Mouse (Mus musculus): ENCODE measurements at regions not wholly inside any gene's neighbourhood (a gene's known extent, or its start where the extent isn't known, plus 50 kb on each side); places are given as distances from the start of the nearest gene placed in this dataset.

GRCm38 (mm10) chr14:98789794-98790193 lies 204.3 kb downstream of the Rpl36a-ps1 start:
- no peak overlapping the region for H3K27ac ChIP-seq (replicated peaks)
- H3K9me3 ChIP-seq: no peaks in the 10 kb centered on the region
- no peak overlapping the region for H3K4me3 ChIP-seq
- no peaks in the 10 kb centered on the region for H3K36me3 ChIP-seq
- no peaks in the 10 kb centered on the region for H3K27me3 ChIP-seq
- 92% methylated on average over 6 of the region's 6 CpGs for WGBS
- ATAC-seq (replicated peaks): no peak
- H3K4me1 ChIP-seq: no peaks in the 10 kb centered on the region
- H3K4me2 ChIP-seq (replicated peaks): no peak overlapping the region
- H3K9ac ChIP-seq (replicated peaks): no peak overlapping the region

DNA sequence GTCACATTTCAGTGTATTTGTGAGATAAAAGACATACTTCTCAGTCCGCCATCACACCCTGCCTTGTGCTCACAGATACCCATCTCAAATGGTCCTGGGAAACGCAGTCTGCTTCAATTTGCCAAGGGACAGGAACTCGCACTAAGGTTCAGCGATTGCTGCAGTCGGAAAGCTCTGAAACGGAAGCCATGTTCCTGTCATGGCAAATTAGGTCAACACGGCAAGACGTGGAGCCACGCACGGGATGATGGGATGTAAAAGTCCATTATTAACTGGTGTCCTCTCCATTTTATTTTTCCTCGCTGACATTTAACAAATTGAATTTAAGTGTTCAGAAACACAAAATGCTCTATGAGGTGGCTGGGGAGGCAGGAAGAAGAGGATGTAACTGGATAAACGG lies 212.4 kb downstream of the Rpl36a-ps1 start:
- H3K27me3 ChIP-seq: no peaks in the 10 kb centered on the region
- H3K4me1 ChIP-seq: no peaks in the 10 kb centered on the region
- H3K27ac ChIP-seq (replicated peaks): no peak overlapping the region
- H3K9ac ChIP-seq (replicated peaks): no peak overlapping the region
- ATAC-seq (replicated peaks): no peak
- H3K4me3 ChIP-seq: no peak overlapping the region
- no peaks in the 10 kb centered on the region for H3K36me3 ChIP-seq
- H3K9me3 ChIP-seq: no peaks in the 10 kb centered on the region
- H3K4me2 ChIP-seq (replicated peaks): no peak overlapping the region
- 95% methylated on average over 12 of the region's 12 CpGs for WGBS

DNA sequence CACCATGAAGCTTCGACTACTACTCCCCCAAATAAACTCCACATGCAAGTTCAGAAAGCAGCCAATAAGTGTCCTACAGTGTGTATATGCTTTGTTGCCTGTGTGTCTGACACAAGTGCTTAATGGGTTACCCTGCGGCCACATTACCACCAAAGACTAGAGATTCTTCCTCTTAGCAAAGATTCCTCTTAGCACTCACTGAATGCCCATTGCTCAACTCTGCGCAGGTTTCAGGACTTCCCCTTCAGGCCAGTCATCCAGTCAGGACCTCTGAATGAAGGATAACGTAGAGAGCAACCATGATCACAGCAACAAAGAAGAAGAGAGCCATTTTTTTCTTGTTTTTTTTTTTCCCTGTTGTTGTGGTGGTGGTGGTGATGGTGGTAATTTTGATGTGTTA lies 222.0 kb downstream of the Rpl36a-ps1 start:
- Histone ChIP-seq H3K27me3 (no peaks in the 10 kb centered on the region), H3K4me3 (no peak overlapping the region), H3K4me1 (no peaks in the 10 kb centered on the region), H3K9me3 (no peaks in the 10 kb centered on the region), H3K27ac (replicated peaks) (no peak overlapping the region), H3K4me2 (replicated peaks) (no peak overlapping the region), H3K9ac (replicated peaks) (no peak overlapping the region), H3K36me3 (no peaks in the 10 kb centered on the region)
- WGBS: 79% methylated on average over 4 of the region's 4 CpGs
- ATAC-seq (replicated peaks): no peak

- H3K9me3 ChIP-seq: no peaks in the 10 kb centered on the region
- H3K27ac ChIP-seq (replicated peaks): no peak overlapping the region
- no peak for ATAC-seq (replicated peaks)
- no peak overlapping the region for H3K9ac ChIP-seq (replicated peaks)
- no peaks in the 10 kb centered on the region for H3K4me1 ChIP-seq
- H3K27me3 ChIP-seq: no peaks in the 10 kb centered on the region
- WGBS: 88% methylated on average over 2 of the region's 2 CpGs
- H3K36me3 ChIP-seq: no peaks in the 10 kb centered on the region
- H3K4me2 ChIP-seq (replicated peaks): no peak overlapping the region
- no peak overlapping the region for H3K4me3 ChIP-seq
These were observed 225.3 kb downstream of the Rpl36a-ps1 start for GRCm38 (mm10) chr14:98768845-98769244.

GRCm38 (mm10) chr14:98767481-98767880 lies 226.6 kb downstream of the Rpl36a-ps1 start:
- 80% methylated on average over 7 of the region's 7 CpGs for WGBS
- Histone ChIP-seq H3K4me2 (replicated peaks) (no peak overlapping the region), H3K27ac (replicated peaks) (no peak overlapping the region), H3K9me3 (no peaks in the 10 kb centered on the region), H3K4me1 (no peaks in the 10 kb centered on the region), H3K9ac (replicated peaks) (no peak overlapping the region), H3K27me3 (no peaks in the 10 kb centered on the region), H3K36me3 (no peaks in the 10 kb centered on the region), H3K4me3 (no peak overlapping the region)
- no peak for ATAC-seq (replicated peaks)

DNA sequence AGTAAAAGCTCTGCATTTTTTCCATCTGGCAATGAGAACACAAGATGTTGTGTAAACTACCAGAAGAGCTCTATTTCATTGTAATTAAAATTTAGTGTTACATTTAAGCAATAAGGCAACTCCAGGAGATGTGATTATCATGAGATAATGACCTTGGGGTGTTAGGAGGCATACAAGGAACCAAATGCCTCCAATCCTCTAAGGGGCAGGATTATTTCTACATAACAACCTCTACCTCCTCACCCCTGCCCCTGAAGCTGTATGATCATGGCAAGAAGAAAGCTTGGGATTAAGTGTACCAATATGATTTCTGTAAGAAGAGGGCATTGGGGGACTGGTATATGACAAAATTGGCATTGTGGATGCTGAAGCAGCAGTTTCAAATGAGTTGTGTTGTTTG lies 228.8 kb downstream of the Rpl36a-ps1 start:
- no peaks in the 10 kb centered on the region for H3K27me3 ChIP-seq
- no peaks in the 10 kb centered on the region for H3K4me1 ChIP-seq
- no peaks in the 10 kb centered on the region for H3K9me3 ChIP-seq
- H3K36me3 ChIP-seq: no peaks in the 10 kb centered on the region
- H3K27ac ChIP-seq (replicated peaks): no peak overlapping the region
- no peak overlapping the region for H3K4me2 ChIP-seq (replicated peaks)
- H3K4me3 ChIP-seq: no peak overlapping the region
- H3K9ac ChIP-seq (replicated peaks): no peak overlapping the region
- ATAC-seq (replicated peaks): no peak

DNA sequence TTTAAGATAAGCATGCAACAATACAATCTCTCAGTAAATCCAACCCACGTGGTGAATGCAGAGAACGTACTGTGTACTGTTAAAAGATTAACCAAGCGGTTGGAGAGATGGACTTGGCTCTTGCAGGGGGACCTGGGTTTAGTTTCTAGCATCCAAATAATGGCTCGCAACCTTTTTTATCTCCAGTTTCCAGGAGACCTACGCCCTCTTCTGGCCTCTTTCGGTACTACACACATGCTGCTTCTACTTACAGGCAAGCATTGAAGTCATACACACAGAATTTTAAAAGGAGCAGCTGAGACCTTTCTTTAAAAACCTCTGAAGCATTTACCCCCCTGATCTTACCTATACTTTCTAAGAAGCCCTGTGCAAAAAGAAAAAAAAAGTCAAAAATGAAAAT lies 243.4 kb downstream of the Rpl36a-ps1 start:
- Histone ChIP-seq H3K9ac (replicated peaks) (no peak overlapping the region), H3K27ac (replicated peaks) (no peak overlapping the region), H3K36me3 (no peaks in the 10 kb centered on the region), H3K4me3 (no peak overlapping the region), H3K4me1 (no peaks in the 10 kb centered on the region), H3K27me3 (no peaks in the 10 kb centered on the region), H3K4me2 (replicated peaks) (no peak overlapping the region), H3K9me3 (no peaks in the 10 kb centered on the region)
- no peak for ATAC-seq (replicated peaks)
- 95% methylated on average over 6 of the region's 6 CpGs for WGBS

- no peak overlapping the region for H3K4me3 ChIP-seq
- H3K4me1 ChIP-seq: no peaks in the 10 kb centered on the region
- H3K9ac ChIP-seq (replicated peaks): no peak overlapping the region
- no peak overlapping the region for H3K4me2 ChIP-seq (replicated peaks)
- no peaks in the 10 kb centered on the region for H3K27me3 ChIP-seq
- no peak for ATAC-seq (replicated peaks)
- no peaks in the 10 kb centered on the region for H3K36me3 ChIP-seq
- no peaks in the 10 kb centered on the region for H3K9me3 ChIP-seq
- no peak overlapping the region for H3K27ac ChIP-seq (replicated peaks)
- 90% methylated on average over 14 of the region's 14 CpGs for WGBS
These were observed 244.8 kb downstream of the Rpl36a-ps1 start for GRCm38 (mm10) chr14:98749086-98750027.

GRCm38 (mm10) chr14:98747159-98747775 lies 246.9 kb downstream of the Rpl36a-ps1 start:
- no peaks in the 10 kb centered on the region for H3K27me3 ChIP-seq
- no peak overlapping the region for H3K4me3 ChIP-seq
- H3K36me3 ChIP-seq: no peaks in the 10 kb centered on the region
- H3K4me1 ChIP-seq: no peaks in the 10 kb centered on the region
- H3K9ac ChIP-seq (replicated peaks): no peak overlapping the region
- 89% methylated on average over 16 of the region's 16 CpGs for WGBS
- no peak overlapping the region for H3K4me2 ChIP-seq (replicated peaks)
- H3K27ac ChIP-seq (replicated peaks): no peak overlapping the region
- ATAC-seq (replicated peaks): no peak
- H3K9me3 ChIP-seq: no peaks in the 10 kb centered on the region

GRCm38 (mm10) chr14:98730375-98730774 lies 263.7 kb downstream of the Rpl36a-ps1 start:
- H3K27ac ChIP-seq (replicated peaks): no peak overlapping the region
- no peak overlapping the region for H3K9ac ChIP-seq (replicated peaks)
- no peak for ATAC-seq (replicated peaks)
- WGBS: 92% methylated on average over 3 of the region's 3 CpGs
- no peaks in the 10 kb centered on the region for H3K9me3 ChIP-seq
- no peak overlapping the region for H3K4me2 ChIP-seq (replicated peaks)
- H3K27me3 ChIP-seq: no peaks in the 10 kb centered on the region
- H3K4me3 ChIP-seq: no peak overlapping the region
- no peaks in the 10 kb centered on the region for H3K36me3 ChIP-seq
- no peaks in the 10 kb centered on the region for H3K4me1 ChIP-seq

GRCm38 (mm10) chr14:98728863-98729262 lies 265.3 kb downstream of the Rpl36a-ps1 start:
- Histone ChIP-seq H3K27ac (replicated peaks) (no peak overlapping the region), H3K4me2 (replicated peaks) (no peak overlapping the region), H3K9me3 (no peaks in the 10 kb centered on the region), H3K27me3 (no peaks in the 10 kb centered on the region), H3K9ac (replicated peaks) (no peak overlapping the region), H3K4me1 (no peaks in the 10 kb centered on the region), H3K36me3 (no peaks in the 10 kb centered on the region), H3K4me3 (no peak overlapping the region)
- WGBS: 73% methylated on average over 2 of the region's 2 CpGs
- ATAC-seq (replicated peaks): no peak

- 86% methylated on average over 9 of the region's 9 CpGs for WGBS
- no peaks in the 10 kb centered on the region for H3K27me3 ChIP-seq
- no peak for ATAC-seq (replicated peaks)
These were observed 271.6 kb downstream of the Rpl36a-ps1 start for GRCm38 (mm10) chr14:98722481-98722880.

More at GRCm38 (mm10) chr14:98722481-98722880, 271.6 kb downstream of the Rpl36a-ps1 start:
- Histone ChIP-seq H3K9me3 (no peaks in the 10 kb centered on the region), H3K4me3 (no peak overlapping the region), H3K9ac (replicated peaks) (no peak overlapping the region), H3K4me2 (replicated peaks) (no peak overlapping the region), H3K36me3 (no peaks in the 10 kb centered on the region), H3K27ac (replicated peaks) (no peak overlapping the region), H3K4me1 (no peaks in the 10 kb centered on the region)
